Mouse (Mus musculus): Measurements from ENCODE around the gene Ipo4. TPM values are rescaled to one million over a fixed set of nuclear protein-coding genes. Genes with fewer than 3 reads are reported as not detected.

Gene Ipo4
- total and polyA plus RNA-seq, 3 experiments: 46.2 to 132 TPM; not detected in 1

DNA sequence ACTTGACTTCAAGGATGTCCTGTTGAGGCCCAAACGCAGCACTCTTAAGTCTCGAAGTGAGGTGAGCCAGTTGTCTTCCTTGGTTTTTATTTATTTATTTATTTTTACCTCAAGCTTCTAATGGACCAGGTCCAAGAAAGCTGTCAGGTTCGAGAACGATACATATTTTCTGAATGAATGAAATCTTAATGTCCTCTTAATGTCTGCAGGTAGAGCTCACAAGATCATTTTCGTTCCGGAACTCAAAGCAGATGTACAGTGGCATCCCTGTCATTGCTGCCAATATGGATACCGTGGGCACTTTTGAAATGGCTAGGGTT is 36.9 kb upstream of the Ipo4 start:
- TF ChIP-seq SIN3A (IDR thresholded peaks at IDR 0.05; ENCODE audit: low read length) (no peak), BHLHE40 (IDR thresholded peaks at IDR 0.05; ENCODE audit: borderline replicate concordance, low read depth, low read length) (no peak), RCOR1 (IDR thresholded peaks at IDR 0.05; ENCODE audit: low read depth, low read length) (no peak), SMC3 (IDR thresholded peaks at IDR 0.05; ENCODE audit: low read depth, low read length) (no peak), TCF12 (IDR thresholded peaks at IDR 0.05; ENCODE audit: low read depth, low read length) (no peak), MEF2A (IDR thresholded peaks at IDR 0.05; ENCODE audit: extremely low read depth, insufficient replicate concordance, low read depth, low read length, poor library complexity, severe bottlenecking) (no peak), E2F4 (IDR thresholded peaks at IDR 0.05; ENCODE audit: borderline replicate concordance, low read depth, low read length) (no peak), MAFK (IDR thresholded peaks at IDR 0.05; ENCODE audit: borderline replicate concordance, low read depth, low read length) (no peak), POLR2AphosphoS5 (IDR thresholded peaks at IDR 0.05; ENCODE audit: borderline replicate concordance, low read depth, low read length) (no peak), MXI1 (IDR thresholded peaks at IDR 0.05; ENCODE audit: low read depth, low read length) (no peak), CHD2 (IDR thresholded peaks at IDR 0.05; ENCODE audit: low read length) (no peak), GATA1 (IDR thresholded peaks at IDR 0.05; ENCODE audit: low read depth, low read length) (no peak)
- Histone ChIP-seq H3K4me1 (ENCODE audit: control insufficient read depth in 1 of 2, insufficient read depth in 2 of 2, low read length in 2 of 2) (peaks cover 4 to 12% of the 10 kb centered on the region in 2 experiments; a peak in 3 of 4 replicates), H3K4me3 (ENCODE audit: control insufficient read depth in 1 of 2, insufficient read depth in 1 of 2, low read depth in 2 of 2, low read length in 2 of 2) (peak overlapping the region; percentile 63 to 69), H3K9me3 (replicated peaks; ENCODE audit: insufficient read depth, low read length) (no peaks in the 10 kb centered on the region), H3K36me3 (ENCODE audit: control insufficient read depth in 1 of 2, insufficient read depth in 2 of 2, low read length in 2 of 2) (peaks cover 2 to 33% of the 10 kb centered on the region in 2 experiments; a peak in 3 of 4 replicates), H3K27me3 (ENCODE audit: control insufficient read depth in 1 of 2, insufficient read depth in 2 of 2, low read length in 2 of 2) (no peaks in the 10 kb centered on the region), H3K79me2 (ENCODE audit: control insufficient read depth, insufficient read depth, low read length, poor library complexity) (peaks cover 29% of the 10 kb centered on the region), H3K9ac (ENCODE audit: control insufficient read depth, low read depth, low read length, poor library complexity, severe bottlenecking) (peak overlapping the region; percentile 71), H3K27ac (ENCODE audit: control insufficient read depth, low read depth, low read length) (peak overlapping the region; percentile 78)
- DNase-seq (ENCODE audit: low read depth, low spot score): no peak

DNA sequence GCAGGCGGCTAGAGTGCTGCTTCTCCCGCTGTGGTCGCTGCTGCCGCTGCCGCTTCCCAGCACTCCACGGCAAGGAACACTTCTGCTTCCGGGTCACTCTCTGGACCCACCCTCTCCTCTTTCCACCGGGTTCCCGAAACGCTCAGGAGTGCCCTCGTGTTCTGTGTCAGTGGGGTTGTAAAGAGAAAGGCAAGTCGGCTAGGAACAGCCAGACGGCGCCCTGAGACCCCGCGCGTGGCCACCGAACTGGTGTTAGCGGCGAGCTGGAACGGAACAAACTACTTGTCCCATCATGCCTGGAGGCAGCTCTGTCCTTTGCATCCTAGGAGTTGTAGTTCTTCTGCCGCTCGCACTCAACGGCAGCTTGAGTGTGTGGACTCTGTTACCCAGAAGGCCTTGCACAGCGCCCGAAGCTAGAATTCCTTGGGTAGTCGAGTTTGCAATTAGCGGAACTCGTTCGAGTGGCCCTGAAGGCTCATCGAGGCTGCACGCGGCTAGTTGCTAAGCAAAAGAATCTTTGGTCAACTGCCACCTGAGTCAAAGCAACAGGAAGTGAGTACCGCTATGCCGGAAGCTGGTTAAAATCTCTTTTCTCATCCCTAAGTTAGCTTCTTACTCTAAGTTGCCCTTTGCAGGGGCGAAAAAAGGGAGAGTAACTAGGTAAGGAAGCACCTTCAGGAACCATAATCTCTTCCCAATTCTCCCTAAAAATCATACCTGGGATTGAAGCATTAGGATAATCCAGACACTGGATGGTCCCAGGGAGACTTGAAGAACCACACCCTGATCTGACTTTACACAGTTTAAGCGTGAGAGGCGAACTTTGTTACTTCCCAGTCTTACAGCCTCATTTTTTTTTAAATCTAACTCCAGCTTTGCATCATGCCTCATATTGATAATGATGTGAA is 36.3 kb upstream of the Ipo4 start, which contains the start of the genes Gmpr2 and Nedd8:
TSS of gene Gmpr2 (plus strand) at position 109 of the 908 bp plus-strand sequence.
TSS of gene Nedd8 (minus strand) at position 292 of the 908 bp plus-strand sequence.
- no peaks in the 10 kb centered on the region for H3K27me3 ChIP-seq (ENCODE audit: control insufficient read depth in 1 of 2, insufficient read depth in 2 of 2, low read length in 2 of 2)
- peak within 1 kb of the TSS; percentile 78 for H3K9ac ChIP-seq (ENCODE audit: control insufficient read depth, low read depth, low read length, poor library complexity, severe bottlenecking)
- H3K9me3 ChIP-seq (replicated peaks; ENCODE audit: insufficient read depth, low read length): no peaks in the 10 kb centered on the region
- peaks cover 0 to 37% of the 10 kb centered on the region in 2 experiments; a peak in 2 of 4 replicates for H3K36me3 ChIP-seq (ENCODE audit: control insufficient read depth in 1 of 2, insufficient read depth in 2 of 2, low read length in 2 of 2)
- H3K27ac ChIP-seq (ENCODE audit: control insufficient read depth, low read depth, low read length): peak within 1 kb of the TSS; percentile 93
- peak within 1 kb of the TSS; percentile 69 to 70 for H3K4me3 ChIP-seq (ENCODE audit: control insufficient read depth in 1 of 2, insufficient read depth in 1 of 2, low read depth in 2 of 2, low read length in 2 of 2)
- peak; percentile 100 for DNase-seq (ENCODE audit: low read depth, low spot score)
- peaks cover 30% of the 10 kb centered on the region for H3K79me2 ChIP-seq (ENCODE audit: control insufficient read depth, insufficient read depth, low read length, poor library complexity)
- H3K4me1 ChIP-seq (ENCODE audit: control insufficient read depth in 1 of 2, insufficient read depth in 2 of 2, low read length in 2 of 2): peaks cover 7 to 15% of the 10 kb centered on the region in 2 experiments; a peak in 3 of 4 replicates
- no peak for TF ChIP-seq MAZ (IDR thresholded peaks at IDR 0.05; ENCODE audit: low read depth, low read length)
- 0 out of 2 replicates have a peak, but pooled peaks have one; percentile 50 for TF ChIP-seq ZMIZ1 (IDR thresholded peaks at IDR 0.05; ENCODE audit: low read depth, low read length)
- TF ChIP-seq GATA1 (IDR thresholded peaks at IDR 0.05; ENCODE audit: low read depth, low read length): no peak
- TF ChIP-seq MEF2A (IDR thresholded peaks at IDR 0.05; ENCODE audit: extremely low read depth, insufficient replicate concordance, low read depth, low read length, poor library complexity, severe bottlenecking): no peak
- no peak for TF ChIP-seq MAFK (IDR thresholded peaks at IDR 0.05; ENCODE audit: borderline replicate concordance, low read depth, low read length)
- no peak for TF ChIP-seq USF2 (IDR thresholded peaks at IDR 0.05; ENCODE audit: borderline replicate concordance in 1 of 2, insufficient read depth in 1 of 2, low read depth in 1 of 2, low read length in 2 of 2)
- TF ChIP-seq SMC3 (IDR thresholded peaks at IDR 0.05; ENCODE audit: low read depth, low read length): no peak
- TF ChIP-seq RAD21 (IDR thresholded peaks at IDR 0.05; ENCODE audit: low read depth, low read length): no peak
- peak; percentile 69 for TF ChIP-seq ETS1 (IDR thresholded peaks at IDR 0.05; ENCODE audit: low read depth, low read length)
- 0 out of 2 replicates have a peak, but pooled peaks have one; percentile 23 for TF ChIP-seq TCF12 (IDR thresholded peaks at IDR 0.05; ENCODE audit: low read depth, low read length)
- no peak for TF ChIP-seq TAL1 (IDR thresholded peaks at IDR 0.05; ENCODE audit: low read length)
- no peak for TF ChIP-seq UBTF (IDR thresholded peaks at IDR 0.05; ENCODE audit: borderline replicate concordance, insufficient read depth, low read depth, low read length)
- no peak for TF ChIP-seq BHLHE40 (IDR thresholded peaks at IDR 0.05; ENCODE audit: borderline replicate concordance, low read depth, low read length)
- peak; percentile 72 for TF ChIP-seq CHD2 (IDR thresholded peaks at IDR 0.05; ENCODE audit: low read length)
- TF ChIP-seq SIN3A (IDR thresholded peaks at IDR 0.05; ENCODE audit: low read length): peak; percentile 98
- TF ChIP-seq POLR2AphosphoS2 (IDR thresholded peaks at IDR 0.05; ENCODE audit: low read length): peak; percentile 82
- peak; percentile 100 for TF ChIP-seq KAT2A (conservative IDR thresholded peaks at IDR 0.05; ENCODE audit: low read depth, low read length)
- no peak; the same call in 1 of the 2 replicates for TF ChIP-seq GABPA (IDR thresholded peaks at IDR 0.05; ENCODE audit: low read depth, low read length)
- TF ChIP-seq TBP (IDR thresholded peaks at IDR 0.05; ENCODE audit: low read depth, low read length): peak; percentile 49
- no peak for TF ChIP-seq CHD1 (IDR thresholded peaks at IDR 0.05; ENCODE audit: low read depth, low read length)
- peak; percentile 97 for TF ChIP-seq MYC (IDR thresholded peaks at IDR 0.05; ENCODE audit: low read depth, low read length)
- no peak for TF ChIP-seq JUND (IDR thresholded peaks at IDR 0.05; ENCODE audit: low read depth, low read length)
- peak; percentile 53 for TF ChIP-seq ZNF384 (IDR thresholded peaks at IDR 0.05; ENCODE audit: low read depth, low read length)
